Mouse (Mus musculus): Measurements from ENCODE around the gene Stc2.

- TF ChIP-seq CTCF (IDR thresholded peaks at IDR 0.05; ENCODE audit: low read depth), result no peak
- peak; percentile 29; the same call in 1 of the 2 replicates for TF ChIP-seq EP300 (IDR thresholded peaks at IDR 0.05; ENCODE audit: low read depth)
Measured at GRCm38 (mm10) chr11:31355737-31356136, 14.1 kb downstream of the Stc2 start.

Measured in liver, postnatal 0 days (tissue).